Mouse (Mus musculus): ENCODE results near the gene Trmt10c.
"Not testable (repeated sequence)": the region's sequence is repeated elsewhere in the genome, so short reads cannot be mapped to it uniquely, and the experiment has no call there.

Gene Trmt10c

DNA sequence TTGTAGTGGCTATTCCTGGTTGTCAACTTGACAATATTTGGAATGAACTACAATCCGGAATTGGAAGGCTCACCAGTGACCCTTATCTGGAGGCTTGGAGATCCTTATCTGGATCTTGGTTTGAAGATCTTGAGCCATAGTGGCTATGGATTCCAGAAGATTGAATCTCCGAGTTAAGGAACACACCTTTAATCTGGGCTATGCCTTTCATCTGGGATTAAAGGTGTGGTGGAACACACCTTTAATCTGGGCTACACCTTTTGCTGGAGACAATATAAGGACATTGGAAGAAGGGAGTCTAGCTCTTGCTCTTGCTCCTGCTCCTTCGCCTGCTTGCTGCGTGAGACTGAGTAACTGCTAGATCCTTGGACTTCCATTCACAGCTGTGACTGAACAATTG is 10.4 kb upstream of the Trmt10c start, which contains the start of gene Senp7:
Gene Senp7 (plus strand): TSS at position 301 of the 400 bp plus-strand sequence.
- not testable (repeated sequence) for DNase-seq (ENCODE audit: low spot score in 2 of 2)

- DNase-seq (ENCODE audit: low spot score in 2 of 2), result no peak
Observed at GRCm38 (mm10) chr16:56038090-56038489, 471 bp upstream of the Trmt10c start.

DNA sequence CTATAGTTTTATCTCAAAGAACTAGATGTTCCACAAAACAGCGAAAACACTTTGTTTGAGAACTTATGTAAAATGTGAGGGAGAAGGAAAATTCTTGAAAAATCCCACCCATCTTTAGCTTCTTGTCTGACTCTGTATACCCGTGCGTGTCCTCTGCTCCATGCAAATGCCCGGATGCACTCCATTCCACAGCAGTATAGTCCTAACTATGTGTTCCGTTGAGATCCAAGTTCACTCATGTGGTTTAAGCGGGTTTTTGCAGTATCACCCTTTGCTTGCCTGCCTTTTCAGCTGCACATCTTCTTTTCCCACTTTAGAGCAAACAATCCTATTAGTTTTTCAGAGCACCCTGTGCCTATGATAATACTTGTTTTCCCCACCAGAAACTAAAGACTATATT is 1.1 kb downstream of the Trmt10c start:
- no peak for DNase-seq (ENCODE audit: low spot score in 2 of 2)

GRCm38 (mm10) chr16:56034566-56034965 is 3.1 kb downstream of the Trmt10c start:
- no peak for DNase-seq (ENCODE audit: low spot score in 2 of 2)

GRCm38 (mm10) chr16:56029661-56030082 is 7.9 kb downstream of the Trmt10c start, which contains the start of gene Pcnp:
TSS of gene Pcnp (minus strand) at chr16:56029739.
- peak; percentile 92 to 94 for DNase-seq (ENCODE audit: low spot score in 2 of 2)

DNA sequence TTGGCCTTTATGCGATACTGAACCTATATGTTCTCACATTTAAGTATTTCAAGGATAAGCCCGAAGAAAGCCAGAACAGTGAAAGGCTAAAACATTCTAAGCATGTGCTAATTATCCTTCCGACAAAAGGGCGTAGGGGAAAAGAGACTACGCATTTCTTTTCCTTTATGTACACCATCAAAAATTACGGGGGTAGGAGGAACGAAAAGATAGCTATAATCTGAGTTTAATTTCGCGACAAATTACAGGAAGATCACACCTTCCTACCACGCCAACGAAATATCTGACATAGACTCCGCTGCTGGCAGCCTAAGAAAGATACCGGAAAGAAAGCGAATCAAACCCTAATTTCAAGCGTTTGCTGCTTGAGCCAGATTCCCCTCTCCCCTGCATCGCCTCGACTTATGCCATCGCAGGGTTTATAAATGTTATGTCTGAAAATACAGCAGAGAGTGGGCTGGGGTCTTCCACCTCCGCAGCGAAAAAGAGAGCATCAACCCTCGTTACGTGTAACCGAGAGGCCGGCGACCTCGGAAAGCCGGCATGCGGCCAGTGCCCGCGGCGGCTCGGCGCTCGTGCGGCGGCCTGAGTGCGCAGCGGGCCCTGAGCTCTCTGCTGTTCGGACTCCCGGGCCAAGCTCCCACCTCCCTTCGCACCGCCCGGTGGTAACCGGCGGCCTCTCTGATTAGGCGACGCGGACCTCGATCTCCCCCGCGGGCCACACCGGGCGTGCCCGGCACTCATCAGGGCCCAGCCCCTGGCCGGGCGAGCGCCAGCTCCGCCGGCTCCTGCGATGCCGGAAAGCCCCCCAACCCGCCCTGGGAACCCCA is 8.7 kb downstream of the Trmt10c start:
- DNase-seq (ENCODE audit: low spot score in 2 of 2), result no peak

DNA sequence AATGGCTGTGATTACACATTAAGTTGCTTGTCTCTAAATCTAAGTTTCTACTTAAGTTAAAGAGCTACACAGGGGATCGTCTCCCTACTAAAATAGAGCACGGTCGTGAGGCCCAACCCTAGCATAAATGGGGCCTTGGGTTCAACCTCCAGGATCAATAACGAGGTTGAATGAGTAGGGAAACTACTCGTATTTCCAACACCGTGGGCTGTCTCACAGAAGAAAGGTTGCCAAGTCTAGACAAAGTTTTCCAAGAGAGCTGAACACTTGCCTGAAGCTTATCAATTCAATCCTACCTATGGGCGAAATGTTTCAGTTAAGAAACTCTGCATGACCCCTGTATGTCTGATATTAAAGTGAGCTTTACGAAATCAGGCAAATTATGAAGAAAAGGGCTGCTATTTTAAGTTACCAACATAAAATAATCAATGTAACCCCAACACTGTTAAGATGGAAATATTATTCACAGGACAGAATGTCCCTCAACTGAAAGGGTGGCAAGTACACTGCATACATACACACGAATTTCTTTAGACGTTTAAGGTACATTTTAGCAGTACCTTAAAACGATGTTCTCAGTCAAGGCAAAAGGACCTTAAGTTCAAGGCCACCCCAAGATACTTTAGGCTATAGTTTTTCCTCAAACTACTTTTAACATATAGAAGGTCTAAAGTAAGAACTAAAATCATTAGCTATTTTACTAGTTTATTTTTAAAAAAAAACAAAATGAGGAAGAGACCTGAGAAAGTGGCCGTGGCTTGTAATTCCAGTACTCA is 9.6 kb downstream of the Trmt10c start:
- no peak for DNase-seq (ENCODE audit: low spot score in 2 of 2)

DNA sequence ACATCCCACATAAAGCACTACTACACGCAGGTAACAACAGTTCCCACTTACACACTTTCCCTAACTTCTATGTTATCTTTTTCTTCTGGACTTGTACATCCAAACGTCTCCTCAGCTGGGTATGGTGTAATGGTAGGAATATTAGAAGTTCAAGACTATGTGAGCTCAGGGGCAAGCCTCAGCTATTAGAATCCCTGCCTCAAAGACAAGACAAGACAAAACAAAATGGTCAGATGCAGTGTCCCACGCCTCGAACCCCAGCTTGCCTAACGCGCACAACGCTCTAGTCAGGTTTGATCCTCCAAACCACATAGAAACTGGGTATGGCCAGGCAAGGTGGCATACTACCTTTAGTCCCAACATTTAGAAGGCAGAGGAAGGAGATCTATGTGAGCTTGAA is 18.0 kb downstream of the Trmt10c start:
- no peak for DNase-seq (ENCODE audit: low spot score in 2 of 2)

DNA sequence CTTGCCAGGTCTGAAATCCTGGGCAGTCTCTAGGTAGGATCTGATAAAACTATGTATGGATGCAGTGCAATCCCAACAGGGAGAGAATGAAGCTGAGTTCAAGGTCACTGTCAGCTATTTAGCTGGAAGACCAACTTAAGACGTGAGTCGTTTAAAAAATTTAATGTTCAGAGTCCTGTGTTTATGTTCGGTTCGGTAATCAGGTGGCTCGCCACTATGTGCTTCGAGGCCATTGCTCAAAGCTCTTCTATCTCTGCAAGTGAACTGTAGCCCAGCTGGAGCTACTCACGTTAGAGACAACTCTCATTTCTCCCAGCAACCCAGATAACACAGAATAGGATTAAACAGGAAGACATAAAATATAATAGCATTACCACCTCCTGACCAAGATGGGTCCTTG is 23.5 kb downstream of the Trmt10c start:
- DNase-seq (ENCODE audit: low spot score in 2 of 2), result no peak

DNA sequence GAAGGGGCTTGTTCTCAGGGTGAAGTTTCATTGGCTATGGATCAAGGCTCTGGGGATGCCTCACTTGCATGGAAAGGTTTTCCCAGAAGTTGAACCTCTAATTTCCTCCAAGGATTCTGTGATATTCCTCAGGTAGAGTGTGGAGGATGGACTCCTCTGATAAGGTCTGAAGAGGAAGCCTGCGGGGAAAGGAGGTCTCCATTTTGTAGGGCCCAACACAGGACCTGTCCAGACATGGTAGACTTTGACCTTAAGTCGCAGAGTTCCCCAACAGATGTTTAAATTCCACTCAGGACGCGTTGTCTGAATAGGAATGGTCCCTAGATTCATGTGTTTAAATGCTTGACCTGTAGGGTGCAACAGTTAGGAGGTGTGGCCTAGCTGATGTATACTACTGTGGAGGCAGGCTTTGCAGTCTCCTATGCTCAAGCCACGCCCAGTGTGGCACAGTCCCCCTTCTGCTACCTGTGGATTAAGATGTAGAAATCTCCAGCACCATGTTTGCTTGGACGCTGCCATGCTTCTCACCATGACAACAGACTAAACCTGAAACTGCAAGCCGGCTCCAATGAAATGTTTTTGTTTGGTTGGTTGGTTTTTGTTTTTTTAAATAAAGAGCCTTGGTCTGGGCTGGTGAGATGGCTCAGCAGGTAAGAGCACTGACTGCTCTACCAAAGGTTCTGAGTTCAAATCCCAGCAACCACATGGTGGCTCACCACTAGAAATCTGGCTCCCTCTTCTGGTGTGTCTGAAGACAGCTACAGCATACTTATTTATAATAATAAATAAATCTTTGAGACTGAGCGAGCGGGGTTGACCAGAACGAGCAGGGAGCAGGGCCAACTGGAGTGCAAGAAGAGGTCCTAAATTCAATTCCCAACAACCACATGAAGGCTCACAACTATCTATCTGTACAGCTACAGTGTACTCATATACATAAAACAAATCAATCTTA is 24.6 kb downstream of the Trmt10c start:
- no peak for DNase-seq (ENCODE audit: low spot score in 2 of 2)

GRCm38 (mm10) chr16:56008862-56009261 is 28.8 kb downstream of the Trmt10c start:
- no peak for DNase-seq (ENCODE audit: low spot score in 2 of 2)

DNA sequence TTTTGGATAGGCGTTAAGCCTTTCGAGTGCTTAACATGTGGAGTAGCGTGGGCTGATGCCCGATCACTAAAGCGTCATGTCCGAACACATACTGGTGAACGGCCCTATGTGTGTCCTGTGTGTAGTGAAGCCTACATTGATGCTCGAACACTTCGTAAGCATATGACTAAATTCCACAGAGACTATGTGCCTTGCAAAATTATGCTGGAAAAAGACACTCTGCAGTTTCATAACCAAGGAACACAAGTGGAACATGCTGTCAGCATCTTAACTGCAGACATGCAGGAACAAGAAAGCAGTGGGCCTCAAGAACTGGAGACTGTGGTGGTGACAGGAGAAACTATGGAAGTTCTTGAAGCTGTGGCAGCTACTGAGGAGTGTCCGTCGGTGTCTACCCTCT is 30.8 kb downstream of the Trmt10c start:
- DNase-seq (ENCODE audit: low spot score in 2 of 2), result no peak

- no peak for DNase-seq (ENCODE audit: low spot score in 2 of 2)
Observed at GRCm38 (mm10) chr16:55994235-55994634, 43.4 kb downstream of the Trmt10c start.

GRCm38 (mm10) chr16:55990311-55990710 is 47.3 kb downstream of the Trmt10c start:
- DNase-seq (ENCODE audit: low spot score in 2 of 2), result no peak

GRCm38 (mm10) chr16:55986001-55986400 is 51.6 kb downstream of the Trmt10c start:
- DNase-seq (ENCODE audit: low spot score in 2 of 2), result no peak
